Mouse (Mus musculus) heart, adult 2 months (tissue): Measurements from ENCODE around the gene Ptcra.

Experiments used
- CTCF ChIP-seq: fragments of 200-600 bp; IDR thresholded peaks from 2 replicates; pipeline ENCODE4 v1.8.1; 2022; ENCODE audit warnings: antibody characterized with exemption, mild to moderate bottlenecking, moderate library complexity
- POLR2A ChIP-seq: fragments of 200-500 bp; IDR thresholded peaks from 2 replicates; pipeline ENCODE4 v1.6.1; 2011; ENCODE audit warnings: mild to moderate bottlenecking, low read depth, low read length, control low read depth; ENCODE audit not compliant: insufficient read depth

GRCm38 (mm10) chr17:46742986-46743385 lies 20.5 kb downstream of the Ptcra start:
- TF ChIP-seq CTCF (no peak), POLR2A (no peak)
